Mouse (Mus musculus): ENCODE data around the gene Casr. TPM values are rescaled to one million over a fixed set of nuclear protein-coding genes. Genes with fewer than 3 reads are reported as not detected.

The Casr gene
- polyA plus RNA-seq, 1 experiment, result 0.08 TPM

GRCm38 (mm10) chr16:36468862-36469261 lies 93.1 kb downstream of the Casr start:
- TF ChIP-seq MAX (IDR thresholded peaks at IDR 0.05; ENCODE audit: low read depth) (no peak), REST (IDR thresholded peaks at IDR 0.05; ENCODE audit: insufficient read depth, insufficient read length) (no peak), TCF3 (IDR thresholded peaks at IDR 0.05; ENCODE audit: insufficient read length, low read depth) (no peak), E2F4 (IDR thresholded peaks at IDR 0.05; ENCODE audit: insufficient read depth) (no peak), MYOG (IDR thresholded peaks at IDR 0.05; ENCODE audit: control insufficient read depth in 1 of 3, insufficient read depth in 1 of 3, insufficient read length in 2 of 3, low read depth in 2 of 3) (no peak), POLR2A (IDR thresholded peaks at IDR 0.05; ENCODE audit: insufficient read length, low read depth) (no peak), CEBPB (IDR thresholded peaks at IDR 0.05; ENCODE audit: insufficient read depth, poor library complexity, severe bottlenecking) (no peak), MYOD1 (IDR thresholded peaks at IDR 0.05; ENCODE audit: control insufficient read depth in 1 of 3, insufficient read length in 2 of 3, low read depth in 2 of 3) (no peak), USF1 (IDR thresholded peaks at IDR 0.05; ENCODE audit: low read depth) (no peak), TCF12 (IDR thresholded peaks at IDR 0.05; ENCODE audit: insufficient read depth, poor library complexity, severe bottlenecking) (no peak)
- H3K36me3 ChIP-seq (ENCODE audit: control insufficient read depth, insufficient read depth), result no peaks in the 10 kb centered on the region
- H3K4me2 ChIP-seq (ENCODE audit: low read depth), result no peak overlapping the region
- H3K79me2 ChIP-seq (ENCODE audit: control insufficient read depth, insufficient read depth), result no peaks in the 10 kb centered on the region
- H3K27me3 ChIP-seq (ENCODE audit: control insufficient read depth, insufficient read depth, insufficient read length), result no peaks in the 10 kb centered on the region
- no peak overlapping the region for H3K4me3 ChIP-seq
- H3ac ChIP-seq (ENCODE audit: control insufficient read depth, insufficient read length), result no peak overlapping the region

- Histone ChIP-seq H3K27me3 (ENCODE audit: control insufficient read depth, insufficient read depth, insufficient read length) (no peaks in the 10 kb centered on the region), H3ac (ENCODE audit: control insufficient read depth, insufficient read length) (no peak overlapping the region), H3K4me2 (ENCODE audit: low read depth) (no peak overlapping the region), H3K36me3 (ENCODE audit: control insufficient read depth, insufficient read depth) (no peaks in the 10 kb centered on the region), H3K4me3 (no peak overlapping the region), H3K79me2 (ENCODE audit: control insufficient read depth, insufficient read depth) (no peaks in the 10 kb centered on the region)
- TF ChIP-seq E2F4 (IDR thresholded peaks at IDR 0.05; ENCODE audit: insufficient read depth) (no peak), POLR2AphosphoS2 (IDR thresholded peaks at IDR 0.05; ENCODE audit: insufficient read length, low read depth) (no peak), TCF12 (IDR thresholded peaks at IDR 0.05; ENCODE audit: insufficient read depth, poor library complexity, severe bottlenecking) (no peak), MAX (IDR thresholded peaks at IDR 0.05; ENCODE audit: low read depth) (no peak), TCF3 (IDR thresholded peaks at IDR 0.05; ENCODE audit: insufficient read length, low read depth) (no peak), SRF (IDR thresholded peaks at IDR 0.05; ENCODE audit: control insufficient read depth, insufficient read length, low read depth) (no peak), MYOD1 (IDR thresholded peaks at IDR 0.05; ENCODE audit: control insufficient read depth in 1 of 3, insufficient read length in 2 of 3, low read depth in 2 of 3) (no peak), USF1 (IDR thresholded peaks at IDR 0.05; ENCODE audit: low read depth) (no peak), CEBPB (IDR thresholded peaks at IDR 0.05; ENCODE audit: insufficient read depth, poor library complexity, severe bottlenecking) (no peak), POLR2A (IDR thresholded peaks at IDR 0.05; ENCODE audit: insufficient read length, low read depth) (no peak), MYOG (IDR thresholded peaks at IDR 0.05; ENCODE audit: control insufficient read depth in 1 of 3, insufficient read depth in 1 of 3, insufficient read length in 2 of 3, low read depth in 2 of 3) (no peak), REST (IDR thresholded peaks at IDR 0.05; ENCODE audit: insufficient read depth, insufficient read length) (no peak)
These were observed 94.0 kb downstream of the Casr start for GRCm38 (mm10) chr16:36467936-36468335.

GRCm38 (mm10) chr16:36465436-36465835 lies 96.5 kb downstream of the Casr start:
- Histone ChIP-seq H3ac (ENCODE audit: control insufficient read depth, insufficient read length) (no peak overlapping the region), H3K79me2 (ENCODE audit: control insufficient read depth, insufficient read depth) (no peaks in the 10 kb centered on the region), H3K27me3 (ENCODE audit: control insufficient read depth, insufficient read depth, insufficient read length) (no peaks in the 10 kb centered on the region), H3K36me3 (ENCODE audit: control insufficient read depth, insufficient read depth) (no peaks in the 10 kb centered on the region), H3K4me2 (ENCODE audit: low read depth) (no peak overlapping the region), H3K4me3 (no peak overlapping the region)
- TF ChIP-seq REST (IDR thresholded peaks at IDR 0.05; ENCODE audit: insufficient read depth, insufficient read length) (no peak), TCF12 (IDR thresholded peaks at IDR 0.05; ENCODE audit: insufficient read depth, poor library complexity, severe bottlenecking) (no peak), MAX (IDR thresholded peaks at IDR 0.05; ENCODE audit: low read depth) (no peak), POLR2A (IDR thresholded peaks at IDR 0.05; ENCODE audit: insufficient read length, low read depth) (no peak), MYOG (IDR thresholded peaks at IDR 0.05; ENCODE audit: control insufficient read depth in 1 of 3, insufficient read depth in 1 of 3, insufficient read length in 2 of 3, low read depth in 2 of 3) (no peak), MYOD1 (IDR thresholded peaks at IDR 0.05; ENCODE audit: control insufficient read depth in 1 of 3, insufficient read length in 2 of 3, low read depth in 2 of 3) (no peak), CEBPB (IDR thresholded peaks at IDR 0.05; ENCODE audit: insufficient read depth, poor library complexity, severe bottlenecking) (no peak), USF1 (IDR thresholded peaks at IDR 0.05; ENCODE audit: low read depth) (no peak), POLR2AphosphoS2 (IDR thresholded peaks at IDR 0.05; ENCODE audit: insufficient read length, low read depth) (no peak), TCF3 (IDR thresholded peaks at IDR 0.05; ENCODE audit: insufficient read length, low read depth) (no peak), SRF (IDR thresholded peaks at IDR 0.05; ENCODE audit: control insufficient read depth, insufficient read length, low read depth) (no peak)

GRCm38 (mm10) chr16:36464076-36464475 lies 97.9 kb downstream of the Casr start:
- TF ChIP-seq MAX (IDR thresholded peaks at IDR 0.05; ENCODE audit: low read depth) (no peak), CEBPB (IDR thresholded peaks at IDR 0.05; ENCODE audit: insufficient read depth, poor library complexity, severe bottlenecking) (peak; percentile 52; the same call in 1 of the 2 replicates)
- Histone ChIP-seq H3K4me2 (ENCODE audit: low read depth) (no peak overlapping the region), H3K27me3 (ENCODE audit: control insufficient read depth, insufficient read depth, insufficient read length) (no peaks in the 10 kb centered on the region), H3K4me3 (no peak overlapping the region), H3ac (ENCODE audit: control insufficient read depth, insufficient read length) (no peak overlapping the region), H3K79me2 (ENCODE audit: control insufficient read depth, insufficient read depth) (no peaks in the 10 kb centered on the region), H3K36me3 (ENCODE audit: control insufficient read depth, insufficient read depth) (no peaks in the 10 kb centered on the region)

GRCm38 (mm10) chr16:36460426-36460825 lies 101.5 kb downstream of the Casr start:
- H3ac ChIP-seq (ENCODE audit: control insufficient read depth, insufficient read length), result no peak overlapping the region

More at GRCm38 (mm10) chr16:36460426-36460825, 101.5 kb downstream of the Casr start:
- no peaks in the 10 kb centered on the region for H3K36me3 ChIP-seq (ENCODE audit: control insufficient read depth, insufficient read depth)
- no peak overlapping the region for H3K4me3 ChIP-seq
- no peaks in the 10 kb centered on the region for H3K27me3 ChIP-seq (ENCODE audit: control insufficient read depth, insufficient read depth, insufficient read length)
- no peaks in the 10 kb centered on the region for H3K79me2 ChIP-seq (ENCODE audit: control insufficient read depth, insufficient read depth)
- TF ChIP-seq TCF3 (IDR thresholded peaks at IDR 0.05; ENCODE audit: insufficient read length, low read depth) (no peak), MAX (IDR thresholded peaks at IDR 0.05; ENCODE audit: low read depth) (no peak), MYOD1 (IDR thresholded peaks at IDR 0.05; ENCODE audit: control insufficient read depth in 1 of 3, insufficient read length in 2 of 3, low read depth in 2 of 3) (no peak), E2F4 (IDR thresholded peaks at IDR 0.05; ENCODE audit: insufficient read depth) (no peak), TCF12 (IDR thresholded peaks at IDR 0.05; ENCODE audit: insufficient read depth, poor library complexity, severe bottlenecking) (no peak), MYOG (IDR thresholded peaks at IDR 0.05; ENCODE audit: control insufficient read depth in 1 of 3, insufficient read depth in 1 of 3, insufficient read length in 2 of 3, low read depth in 2 of 3) (no peak), USF1 (IDR thresholded peaks at IDR 0.05; ENCODE audit: low read depth) (no peak), CEBPB (IDR thresholded peaks at IDR 0.05; ENCODE audit: insufficient read depth, poor library complexity, severe bottlenecking) (no peak), REST (IDR thresholded peaks at IDR 0.05; ENCODE audit: insufficient read depth, insufficient read length) (no peak), SRF (IDR thresholded peaks at IDR 0.05; ENCODE audit: control insufficient read depth, insufficient read length, low read depth) (no peak), POLR2AphosphoS2 (IDR thresholded peaks at IDR 0.05; ENCODE audit: insufficient read length, low read depth) (no peak), POLR2A (IDR thresholded peaks at IDR 0.05; ENCODE audit: insufficient read length, low read depth) (no peak)
- no peak overlapping the region for H3K4me2 ChIP-seq (ENCODE audit: low read depth)
